Mouse (Mus musculus) thymus, postnatal 25 days (tissue): ENCODE measurements around the gene Senp1.
A peak's percentile ranks its signal among the peaks of the same experiment; 100 is the strongest.

Experiments
- DNase-seq: peaks from one replicate; pipeline ENCODE4 v3.0.0; 2022

Gene Senp1

GRCm38 (mm10) chr15:98107230-98107629 is 13.7 kb upstream of the Senp1 start:
- DNase-seq = no peak

GRCm38 (mm10) chr15:98106506-98106905 is 13.0 kb upstream of the Senp1 start:
- DNase-seq = no peak

GRCm38 (mm10) chr15:98102401-98102800 is 8.9 kb upstream of the Senp1 start:
- no peak for DNase-seq

- DNase-seq = no peak
Observed at GRCm38 (mm10) chr15:98098519-98098918, 5.0 kb upstream of the Senp1 start.

GRCm38 (mm10) chr15:98096957-98097356 is 3.4 kb upstream of the Senp1 start:
- DNase-seq = no peak

GRCm38 (mm10) chr15:98094905-98095304 is 1.4 kb upstream of the Senp1 start:
- no peak for DNase-seq

GRCm38 (mm10) chr15:98092372-98093120 is 998 bp downstream of the Senp1 start, which contains the start of gene Pfkm:
Gene Pfkm, plus strand, starts transcription at chr15:98092589.
- DNase-seq = no peak

- no peak for DNase-seq
Observed at GRCm38 (mm10) chr15:98091841-98092240, 1.7 kb downstream of the Senp1 start.

GRCm38 (mm10) chr15:98089421-98090183 is 3.9 kb downstream of the Senp1 start:
- peak; percentile 51 for DNase-seq

GRCm38 (mm10) chr15:98088889-98089288 is 4.7 kb downstream of the Senp1 start:
- peak; percentile 22 for DNase-seq

- DNase-seq = no peak
Observed at GRCm38 (mm10) chr15:98076901-98077300, 16.6 kb downstream of the Senp1 start.

GRCm38 (mm10) chr15:98075034-98075433 is 18.5 kb downstream of the Senp1 start:
- no peak for DNase-seq

- no peak for DNase-seq
Observed at GRCm38 (mm10) chr15:98074521-98074920, 19.0 kb downstream of the Senp1 start.

- DNase-seq = no peak
Observed at GRCm38 (mm10) chr15:98070376-98070775, 23.2 kb downstream of the Senp1 start.

- peak; percentile 55 for DNase-seq
Observed at GRCm38 (mm10) chr15:98069566-98070245, 23.8 kb downstream of the Senp1 start.

- DNase-seq = no peak
Observed at GRCm38 (mm10) chr15:98068506-98068905, 25.0 kb downstream of the Senp1 start.

- peak; percentile 64 for DNase-seq
Observed at GRCm38 (mm10) chr15:98067492-98067891, 26.1 kb downstream of the Senp1 start.

GRCm38 (mm10) chr15:98066602-98067001 is 26.9 kb downstream of the Senp1 start:
- DNase-seq = peak; percentile 43

- no peak for DNase-seq
Observed at GRCm38 (mm10) chr15:98065881-98066280, 27.7 kb downstream of the Senp1 start.

GRCm38 (mm10) chr15:98055246-98055645 is 38.3 kb downstream of the Senp1 start:
- DNase-seq = no peak

- DNase-seq = no peak
Observed at GRCm38 (mm10) chr15:98051685-98052084, 41.9 kb downstream of the Senp1 start.

GRCm38 (mm10) chr15:98048918-98049700 is 44.4 kb downstream of the Senp1 start:
- no peak for DNase-seq

- DNase-seq = peak; percentile 13
Observed at GRCm38 (mm10) chr15:98044387-98044786, 49.2 kb downstream of the Senp1 start.
